Mouse (Mus musculus) midbrain, postnatal 0 days (tissue): ENCODE results near the gene Furin. TPM values are rescaled to one million over a fixed set of nuclear protein-coding genes. Genes with fewer than 3 reads are reported as not detected.

Experiments
- ATAC-seq: fragments of 200-750 bp; cut with Nextera tagmentation; 2 replicates; pipeline ENCODE4 v1.8.0; 2017; ENCODE audit warnings: moderate number of reproducible peaks, mild to moderate bottlenecking, moderate TSS enrichment, moderate library complexity; ENCODE audit not compliant: low FRiP score
- DNase-seq: peaks from one replicate; pipeline ENCODE4 v3.0.0-alpha.2; 2015; ENCODE audit warnings: low spot score
- H3K27ac ChIP-seq: fragments of 300-500 bp; sonication (generic); 2 replicates; pipeline ENCODE4 v1.5.1; 2014; ENCODE audit warnings: low read depth, mild to moderate bottlenecking, low read length, mixed read lengths
- H3K27me3 ChIP-seq: fragments of 300-500 bp; sonication (generic); 2 replicates; pipeline ENCODE4 v1.6.1; 2014; ENCODE audit warnings: low read length, control low read depth, mixed read lengths; ENCODE audit not compliant: insufficient read depth
- H3K36me3 ChIP-seq: fragments of 300-500 bp; sonication (generic); 2 replicates; pipeline ENCODE4 v1.6.1; 2014; ENCODE audit warnings: low read length, control low read depth, mixed read lengths; ENCODE audit not compliant: insufficient read depth
- H3K4me1 ChIP-seq: fragments of 300-500 bp; sonication (generic); 2 replicates; pipeline ENCODE4 v1.6.1; 2014; ENCODE audit warnings: mild to moderate bottlenecking, control low read depth, antibody characterized with exemption, low read length, mixed read lengths; ENCODE audit not compliant: insufficient read depth
- H3K4me2 ChIP-seq: fragments of 300-500 bp; sonication (generic); 2 replicates; pipeline ENCODE4 v1.6.1; 2014; ENCODE audit warnings: low read depth, mild to moderate bottlenecking, low read length, mixed read lengths; ENCODE audit not compliant: poor library complexity, severe bottlenecking
- H3K4me3 ChIP-seq: fragments of 300-500 bp; sonication (generic); 2 replicates; pipeline ENCODE4 v1.5.1; 2014; ENCODE audit warnings: low read depth, mild to moderate bottlenecking, low read length, moderate library complexity
- H3K9ac ChIP-seq: fragments of 300-500 bp; sonication (generic); replicated peaks from 2 replicates; pipeline ENCODE4 v1.6.1; 2014; ENCODE audit warnings: mild to moderate bottlenecking, low read length, moderate library complexity, mixed read lengths; ENCODE audit not compliant: poor library complexity, severe bottlenecking
- H3K9me3 ChIP-seq: fragments of 300-500 bp; sonication (generic); 2 replicates; pipeline ENCODE4 v1.6.1; 2016; ENCODE audit warnings: low read length, control low read depth
- CTCF ChIP-seq: IDR thresholded peaks from 2 replicates; pipeline ENCODE4 v1.5.1; 2016; ENCODE audit warnings: antibody characterized with exemption, mild to moderate bottlenecking
- WGBS: fragments of 180-500 bp; shearing (Covaris S2); extraction: QIAGEN DNeasy Blood & Tissue Kit; methylation state at CpG from one replicate; pipeline ENCODE4 v1.1.7; 2014; 5-methylcytosine and 5-hydroxymethylcytosine counted together
- polyA plus RNA-seq: library from polyadenylated mRNA; unstranded; fragments of >200 nt; fragmentation: Nextera tagmentation; extraction: Ambion mirVana; gene quantifications from 2 replicates; pipeline ENCODE4 v1.2.1, GENCODE M21; 2015
- total RNA-seq: library from RNA; depleted of rRNA; stranded (reverse); fragments of >200 nt; gene quantifications from 2 replicates; pipeline ENCODE4 v1.2.3, GENCODE M21; 2014

The Furin gene
- total and polyA plus RNA-seq, 2 experiments from 2014 or later = 6.0 to 16.6 TPM

GRCm38 (mm10) chr7:80436571-80436970 lies 31.3 kb upstream of the Furin start:
- Histone ChIP-seq H3K9me3 (no peaks in the 10 kb centered on the region), H3K27me3 (no peaks in the 10 kb centered on the region), H3K36me3 (no peaks in the 10 kb centered on the region), H3K4me1 (no peaks in the 10 kb centered on the region), H3K4me3 (no peak overlapping the region), H3K4me2 (no peak overlapping the region), H3K9ac (no peak overlapping the region), H3K27ac (no peak overlapping the region)
- WGBS = 81% methylated on average over 7 of the region's 7 CpGs
- TF ChIP-seq CTCF = no peak
- ATAC-seq = no peak
- no peak for DNase-seq

DNA sequence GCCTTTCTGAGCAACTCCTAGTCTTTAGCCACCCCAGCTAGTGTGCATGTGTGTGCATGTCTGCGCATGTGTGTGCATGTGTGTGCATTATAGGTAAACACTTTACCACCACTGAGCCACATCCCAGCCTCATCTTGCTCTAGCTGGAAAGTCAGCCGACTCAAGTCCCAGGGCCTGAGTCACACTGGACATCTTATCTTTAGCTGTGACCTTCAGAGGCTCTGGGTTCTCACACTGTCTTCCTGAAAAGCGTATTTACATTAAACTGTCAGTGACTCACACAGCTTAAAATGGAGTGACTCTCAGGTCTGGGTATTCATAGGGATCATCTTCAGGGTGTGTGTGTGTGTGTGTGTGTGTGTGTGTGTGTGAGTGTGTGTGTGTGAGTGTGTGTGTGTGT lies 30.4 kb upstream of the Furin start:
- no peak for ATAC-seq
- Histone ChIP-seq H3K9me3 (no peaks in the 10 kb centered on the region), H3K4me1 (no peaks in the 10 kb centered on the region), H3K27me3 (no peaks in the 10 kb centered on the region), H3K36me3 (no peaks in the 10 kb centered on the region), H3K4me2 (no peak overlapping the region), H3K27ac (no peak overlapping the region), H3K4me3 (no peak overlapping the region), H3K9ac (no peak overlapping the region)
- DNase-seq = no peak
- TF ChIP-seq CTCF = no peak
- WGBS = 93% methylated on average over 3 of the region's 3 CpGs

- no peak overlapping the region for H3K4me3 ChIP-seq
- no peaks in the 10 kb centered on the region for H3K36me3 ChIP-seq
- no peak overlapping the region for H3K27ac ChIP-seq
- ATAC-seq (no peak), DNase-seq (no peak)
- no peaks in the 10 kb centered on the region for H3K4me1 ChIP-seq
- no peaks in the 10 kb centered on the region for H3K9me3 ChIP-seq
- H3K9ac ChIP-seq = no peak overlapping the region
- TF ChIP-seq CTCF = no peak
- WGBS = 89% methylated on average over 12 of the region's 12 CpGs
- H3K27me3 ChIP-seq = no peaks in the 10 kb centered on the region
- no peak overlapping the region for H3K4me2 ChIP-seq
These were observed 24.4 kb upstream of the Furin start for GRCm38 (mm10) chr7:80429661-80430060.

GRCm38 (mm10) chr7:80427730-80428129 lies 22.5 kb upstream of the Furin start:
- no peak for TF ChIP-seq CTCF
- no peaks in the 10 kb centered on the region for H3K9me3 ChIP-seq
- no peaks in the 10 kb centered on the region for H3K27me3 ChIP-seq
- no peaks in the 10 kb centered on the region for H3K4me1 ChIP-seq
- H3K4me2 ChIP-seq = no peak overlapping the region
- H3K27ac ChIP-seq = no peak overlapping the region
- DNase-seq = no peak
- no peak overlapping the region for H3K4me3 ChIP-seq
- no peaks in the 10 kb centered on the region for H3K36me3 ChIP-seq
- H3K9ac ChIP-seq = no peak overlapping the region
- 86% methylated on average over 5 of the region's 5 CpGs for WGBS
- ATAC-seq = no peak

GRCm38 (mm10) chr7:80426363-80426762 lies 21.1 kb upstream of the Furin start:
- TF ChIP-seq CTCF = no peak
- Histone ChIP-seq H3K9ac (no peak overlapping the region), H3K36me3 (no peaks in the 10 kb centered on the region), H3K4me2 (no peak overlapping the region), H3K27me3 (no peaks in the 10 kb centered on the region), H3K27ac (no peak overlapping the region), H3K9me3 (no peaks in the 10 kb centered on the region), H3K4me3 (no peak overlapping the region), H3K4me1 (no peaks in the 10 kb centered on the region)
- no peak for DNase-seq
- WGBS = 80% methylated on average over 7 of the region's 7 CpGs
- ATAC-seq = no peak

GRCm38 (mm10) chr7:80424722-80425121 lies 19.5 kb upstream of the Furin start:
- Histone ChIP-seq H3K27ac (no peak overlapping the region), H3K4me2 (no peak overlapping the region), H3K9me3 (no peaks in the 10 kb centered on the region), H3K4me3 (no peak overlapping the region), H3K9ac (no peak overlapping the region), H3K4me1 (no peaks in the 10 kb centered on the region), H3K27me3 (no peaks in the 10 kb centered on the region), H3K36me3 (no peaks in the 10 kb centered on the region)
- 82% methylated on average over 6 of the region's 6 CpGs for WGBS
- peak; percentile 17; the same call in 1 of the 2 replicates for TF ChIP-seq CTCF
- no peak for ATAC-seq
- no peak for DNase-seq
